8 mouse cellular contexts compared by ENCODE assay signal in genomic region chr11:60208712-60209111, GRCm38 (mm10). TPM values are rescaled to one million over a fixed set of nuclear protein-coding genes. Genes with fewer than 3 reads are reported as not detected.
DNase-seq lines count a peak whose midpoint lies in the region; ATAC-seq lines count a peak whose summit lies in the region.

No protein-coding gene starts in this region.

- no peaks in the 10 kb centered on the region for H3K27me3 ChIP-seq in lung, embryonic 15.5 days
- no peaks in the 10 kb centered on the region for H3K27me3 ChIP-seq in forebrain, embryonic 12.5 days
- H3K27me3 ChIP-seq in limb, embryonic 11.5 days (ENCODE audit: control insufficient read depth, insufficient read depth, low read length): no peaks in the 10 kb centered on the region
- H3K27me3 ChIP-seq in neural tube, embryonic 15.5 days (replicated peaks): no peaks in the 10 kb centered on the region

- H3K4me2 ChIP-seq in lung, embryonic 15.5 days: peak overlapping the region; percentile 88
- H3K4me2 ChIP-seq in forebrain, embryonic 12.5 days: peak overlapping the region; percentile 64
- peak overlapping the region; percentile 44; the same call in 1 of the 2 replicates for H3K4me2 ChIP-seq in limb, embryonic 11.5 days (ENCODE audit: low read depth, severe bottlenecking)
- H3K4me2 ChIP-seq in neural tube, embryonic 15.5 days: peak overlapping the region; percentile 67

- H3K4me1 ChIP-seq in lung, embryonic 15.5 days: peaks cover 81% of the 10 kb centered on the region
- H3K4me1 ChIP-seq in forebrain, embryonic 12.5 days: peaks cover 75% of the 10 kb centered on the region
- H3K4me1 ChIP-seq in limb, embryonic 11.5 days (ENCODE audit: control insufficient read depth, insufficient read depth, low read length): peaks cover 54% of the 10 kb centered on the region
- H3K4me1 ChIP-seq in neural tube, embryonic 15.5 days: peaks cover 73% of the 10 kb centered on the region

- no peaks in the 10 kb centered on the region for H3K9me3 ChIP-seq in lung, embryonic 15.5 days
- H3K9me3 ChIP-seq in forebrain, embryonic 12.5 days: no peaks in the 10 kb centered on the region
- no peaks in the 10 kb centered on the region for H3K9me3 ChIP-seq in limb, embryonic 11.5 days (ENCODE audit: control insufficient read depth, low read length)
- no peaks in the 10 kb centered on the region for H3K9me3 ChIP-seq in neural tube, embryonic 15.5 days (replicated peaks)

- ATAC-seq in lung, embryonic 15.5 days (ENCODE audit: borderline replicate concordance, extremely low read depth, low FRiP score, low TSS enrichment): no peak
- 0 out of 2 replicates have a peak, but pooled peaks have one; percentile 3 for ATAC-seq in forebrain, embryonic 12.5 days (ENCODE audit: low FRiP score)
- no peak for ATAC-seq in limb, embryonic 11.5 days (ENCODE audit: insufficient number of reproducible peaks, low FRiP score, low TSS enrichment, low read depth)
- no peak for ATAC-seq in neural tube, embryonic 15.5 days (ENCODE audit: low FRiP score)
- no peak for ATAC-seq in activated CD4-positive, CD25-positive, alpha-beta regulatory T cell, adult 4 months

- no peak for DNase-seq in lung, postnatal 10 days
- no peak for DNase-seq in limb, embryonic 11.5 days (ENCODE audit: low spot score)
- no peak for DNase-seq in cerebellum, adult 11-12 months
- DNase-seq in urinary bladder, postnatal 14 days (ENCODE audit: low spot score): no peak

- WGBS in lung, embryonic 15.5 days: 20% methylated on average over 4 of the region's 4 CpGs
- WGBS in forebrain, embryonic 12.5 days: 58% methylated on average over 4 of the region's 4 CpGs
- 63% methylated on average over 4 of the region's 4 CpGs for WGBS in limb, embryonic 11.5 days
- 46% methylated on average over 4 of the region's 4 CpGs for WGBS in neural tube, embryonic 15.5 days

- peak overlapping the region; percentile 45 for H3K9ac ChIP-seq in lung, embryonic 15.5 days
- H3K9ac ChIP-seq in forebrain, embryonic 12.5 days: peak overlapping the region; percentile 63
- H3K9ac ChIP-seq in limb, embryonic 11.5 days (ENCODE audit: low read length): peak overlapping the region; percentile 36
- H3K9ac ChIP-seq in neural tube, embryonic 15.5 days (replicated peaks): peak overlapping the region; percentile 55; the same call in 1 of the 2 replicates

- peaks cover 34% of the 10 kb centered on the region for H3K36me3 ChIP-seq in lung, embryonic 15.5 days
- H3K36me3 ChIP-seq in forebrain, embryonic 12.5 days (replicated peaks): peaks cover 37% of the 10 kb centered on the region
- H3K36me3 ChIP-seq in limb, embryonic 11.5 days (ENCODE audit: control insufficient read depth, insufficient read depth, low read length): peaks cover 21% of the 10 kb centered on the region
- peaks cover 23% of the 10 kb centered on the region for H3K36me3 ChIP-seq in neural tube, embryonic 15.5 days

- peak overlapping the region; percentile 50 for H3K4me3 ChIP-seq in lung, embryonic 15.5 days
- peak overlapping the region; percentile 43 for H3K4me3 ChIP-seq in forebrain, embryonic 12.5 days (replicated peaks)
- H3K4me3 ChIP-seq in limb, embryonic 11.5 days (ENCODE audit: low read depth, low read length): peak overlapping the region; percentile 14; the same call in 1 of the 2 replicates
- peak overlapping the region; percentile 48 for H3K4me3 ChIP-seq in neural tube, embryonic 15.5 days (replicated peaks)

- peak overlapping the region; percentile 92 for H3K27ac ChIP-seq in lung, embryonic 15.5 days
- H3K27ac ChIP-seq in forebrain, embryonic 12.5 days: peak overlapping the region; percentile 89
- H3K27ac ChIP-seq in limb, embryonic 11.5 days (replicated peaks; ENCODE audit: low read depth, low read length): 0 out of 2 replicates have a peak overlapping the region, but pooled peaks have one; percentile 15
- H3K27ac ChIP-seq in neural tube, embryonic 15.5 days (replicated peaks): peak overlapping the region; percentile 82

RNA-seq across cellular contexts. Expression of gene Srebf1, which starts 13.7 kb away (rescaled TPM):
- polyA plus RNA-seq in lung, embryonic 15.5 days (2015; fragmentation: Nextera tagmentation; extraction: Ambion mirVana): 74.3 and 76.8 TPM in 2 replicates
- polyA plus RNA-seq in forebrain, embryonic 12.5 days (2016; fragmentation: Nextera tagmentation; extraction: Ambion mirVana): 58.0 and 58.1 TPM in 2 replicates
- 53.2 and 55.3 TPM in 2 replicates for polyA plus RNA-seq in limb, embryonic 11.5 days (2014; fragmentation: Nextera tagmentation; extraction: Ambion mirVana)
- 44.2 and 50.0 TPM in 2 replicates for polyA plus RNA-seq in neural tube, embryonic 15.5 days (2015; fragmentation: Nextera tagmentation; extraction: Ambion mirVana)
- polyA plus RNA-seq in activated CD4-positive, CD25-positive, alpha-beta regulatory T cell, adult 4 months (2017; shearing (Covaris generic)): 10 to 100 TPM; 23.6 to 35.9 TPM

Comparison
In these comparisons a context has a peak if more than half of its experiments do, and no peak if none do; other contexts are left out.
1. H3K27ac ChIP-seq: peak in every context shown above with its lines; median percentile 92 in lung, embryonic 15.5 days; 89 in forebrain, embryonic 12.5 days; 82 in neural tube, embryonic 15.5 days; 15 in limb, embryonic 11.5 days.